Mouse (Mus musculus) liver, adult 2 months (tissue): ENCODE results near the gene Lefty2.

Source experiments
- CTCF ChIP-seq: fragments of 200-500 bp; IDR thresholded peaks from 2 replicates; pipeline ENCODE4 v1.5.1; 2011; ENCODE audit warnings: low read depth, low read length, control low read depth
- POLR2A ChIP-seq: fragments of 200-500 bp; IDR thresholded peaks from 2 replicates; pipeline ENCODE4 v1.6.1; 2011; ENCODE audit warnings: low read length, control low read depth; ENCODE audit not compliant: insufficient read depth; ENCODE audit errors: extremely low read depth

DNA sequence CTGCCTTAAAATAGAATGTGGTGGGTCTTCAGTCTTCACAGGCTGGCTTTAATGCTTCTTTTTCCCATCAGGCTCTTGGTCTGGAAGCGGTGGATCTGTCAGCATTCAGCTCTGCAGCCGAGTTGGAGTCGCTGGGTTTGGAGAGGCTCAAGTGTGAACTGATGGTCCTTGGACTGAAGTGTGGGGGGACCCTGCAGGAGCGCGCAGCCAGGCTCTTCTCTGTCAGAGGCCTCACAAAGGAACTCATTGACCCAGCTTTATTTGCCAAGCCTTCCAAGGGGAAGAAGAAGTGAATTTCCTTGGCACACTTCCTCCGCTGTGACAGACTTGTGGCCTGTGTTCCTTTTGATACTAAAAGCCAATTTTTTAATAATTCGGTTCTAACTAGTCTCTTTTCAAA lies 26.9 kb upstream of the Lefty2 start:
- TF ChIP-seq CTCF (no peak), POLR2A (no peak)
